Mouse (Mus musculus): ENCODE measurements around the gene Fxyd5. TPM values are rescaled to one million over a fixed set of nuclear protein-coding genes. Genes with fewer than 3 reads are reported as not detected.

Gene Fxyd5
- 10 to 100 TPM; 20.2 to 22.7 TPM for total RNA-seq (2021)

DNA sequence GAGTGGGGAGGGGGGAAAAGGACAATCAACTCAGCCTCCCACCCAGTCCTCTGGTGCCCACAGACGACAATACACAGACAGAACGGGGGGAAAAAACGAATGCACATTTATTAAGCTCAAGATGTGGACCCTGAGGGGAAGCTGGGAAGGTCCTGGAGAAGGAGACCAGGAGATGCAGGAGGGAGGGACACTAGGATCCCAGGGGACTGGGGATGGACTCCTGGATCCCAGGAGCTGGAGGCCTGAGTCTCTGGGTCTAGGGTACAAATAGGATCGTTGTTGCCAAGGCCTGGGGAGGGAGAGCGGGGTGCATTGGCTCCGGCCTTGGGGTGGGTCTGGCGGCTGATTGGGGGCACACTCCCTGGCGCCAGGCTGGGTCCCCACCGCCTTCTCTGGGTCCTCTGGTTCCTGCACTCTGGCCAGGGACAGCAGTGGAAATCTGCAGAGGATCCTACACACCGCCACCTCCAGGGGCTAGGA is at the start of gene Fxyd5:
TSS of gene Fxyd5 (minus strand) at position 51 of the 480 bp plus-strand sequence.
- no peak for DNase-seq (ENCODE audit: extremely low spot score in 1 of 2, low spot score in 1 of 2)

DNA sequence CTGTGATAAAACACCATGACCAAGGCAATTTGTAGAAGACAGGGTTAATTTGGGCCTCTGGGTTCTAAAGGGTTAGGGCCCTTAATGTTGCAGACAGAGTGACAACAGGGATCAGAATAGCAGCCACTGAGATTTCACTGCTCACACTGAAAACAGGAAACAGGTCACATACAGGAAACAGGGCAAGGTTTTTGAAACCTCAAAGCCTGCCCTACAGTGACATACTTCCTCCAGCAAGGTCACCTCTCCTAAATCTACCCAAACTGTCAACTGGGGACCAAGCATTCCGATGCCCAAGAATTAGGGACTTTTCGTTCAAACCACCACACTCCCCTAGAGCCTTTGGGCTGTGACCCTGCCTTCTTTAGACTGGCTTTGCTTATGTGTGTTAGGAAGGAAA is 47.4 kb upstream of the Fxyd5 start:
- DNase-seq (ENCODE audit: extremely low spot score in 1 of 2, low spot score in 1 of 2) = no peak

- DNase-seq (ENCODE audit: extremely low spot score in 1 of 2, low spot score in 1 of 2) = no peak
Measured at GRCm38 (mm10) chr7:31088206-31088605, 45.9 kb upstream of the Fxyd5 start.

GRCm38 (mm10) chr7:31087262-31087661 is 45.0 kb upstream of the Fxyd5 start:
- DNase-seq (ENCODE audit: extremely low spot score in 1 of 2, low spot score in 1 of 2) = no peak

GRCm38 (mm10) chr7:31086175-31086755 is 44.0 kb upstream of the Fxyd5 start:
- DNase-seq (ENCODE audit: extremely low spot score in 1 of 2, low spot score in 1 of 2) = no peak

GRCm38 (mm10) chr7:31085171-31085570 is 42.9 kb upstream of the Fxyd5 start:
- DNase-seq (ENCODE audit: extremely low spot score in 1 of 2, low spot score in 1 of 2) = no peak

DNA sequence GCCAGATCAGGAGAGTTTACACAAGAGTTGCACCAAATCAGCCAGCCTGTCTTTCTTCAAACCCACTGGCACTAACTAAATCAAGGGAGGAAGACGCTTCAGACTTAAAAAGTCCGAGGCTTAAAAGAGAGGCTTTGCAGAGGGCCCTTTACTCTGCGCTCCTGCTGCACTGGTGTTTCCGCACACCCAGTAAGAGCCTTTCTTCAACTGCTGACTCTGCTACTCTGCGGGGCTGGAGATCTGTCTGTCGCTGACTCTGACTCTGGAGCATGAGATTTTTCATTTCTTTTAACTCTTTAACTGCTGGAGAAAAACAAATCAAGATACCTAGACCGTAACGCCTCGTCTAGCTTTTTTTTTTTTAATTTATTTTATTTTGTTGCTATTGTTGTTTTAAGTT is 41.9 kb upstream of the Fxyd5 start:
- no peak for DNase-seq (ENCODE audit: extremely low spot score in 1 of 2, low spot score in 1 of 2)

- no peak for DNase-seq (ENCODE audit: extremely low spot score in 1 of 2, low spot score in 1 of 2)
Measured at GRCm38 (mm10) chr7:31082831-31083588, 40.7 kb upstream of the Fxyd5 start.

DNA sequence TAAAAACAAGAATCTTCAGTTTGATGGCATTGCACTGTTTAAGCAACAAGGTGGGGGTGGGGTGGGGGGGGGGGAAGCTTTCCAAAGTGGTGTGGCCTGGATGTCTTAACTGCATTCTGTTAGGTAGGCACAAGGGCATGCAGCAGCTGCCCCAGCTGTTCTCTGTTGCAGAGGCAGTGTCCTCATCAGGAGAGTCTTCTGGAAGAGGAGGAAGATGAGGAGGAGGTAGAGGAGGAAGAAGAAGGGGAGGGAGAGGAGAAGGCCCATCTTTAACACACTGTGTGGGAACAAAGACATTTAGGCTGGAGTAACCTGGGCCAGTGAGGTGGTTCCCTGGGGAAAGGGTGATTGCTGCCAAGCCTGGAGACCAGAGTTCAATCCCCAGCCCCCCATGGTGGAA is 39.8 kb upstream of the Fxyd5 start:
- DNase-seq (ENCODE audit: extremely low spot score in 1 of 2, low spot score in 1 of 2) = no peak

GRCm38 (mm10) chr7:31081106-31081505 is 38.8 kb upstream of the Fxyd5 start:
- DNase-seq (ENCODE audit: extremely low spot score in 1 of 2, low spot score in 1 of 2) = no peak

- no peak for DNase-seq (ENCODE audit: extremely low spot score in 1 of 2, low spot score in 1 of 2)
Measured at GRCm38 (mm10) chr7:31080611-31081010, 38.3 kb upstream of the Fxyd5 start.

DNA sequence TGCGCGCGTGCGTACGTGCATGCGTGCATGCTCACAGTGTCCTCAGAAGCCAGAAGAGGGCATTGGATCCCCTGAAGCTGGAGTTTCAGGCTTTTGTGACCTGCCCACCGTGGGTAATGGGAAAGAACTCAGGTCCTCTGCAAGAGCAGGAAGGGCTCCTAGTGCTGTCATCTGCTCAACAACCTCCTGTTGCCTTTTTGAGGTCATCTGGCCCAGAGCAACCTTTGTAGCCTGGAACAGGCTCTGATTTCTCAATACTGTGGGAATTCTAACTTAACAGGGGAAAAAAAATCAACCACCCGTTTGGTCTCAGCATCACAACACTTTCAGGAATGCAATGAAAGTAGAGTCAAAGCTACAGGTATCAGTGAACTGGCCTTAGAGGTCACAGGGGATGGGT is 37.4 kb upstream of the Fxyd5 start:
- no peak for DNase-seq (ENCODE audit: extremely low spot score in 1 of 2, low spot score in 1 of 2)

GRCm38 (mm10) chr7:31077885-31078445 is 35.7 kb upstream of the Fxyd5 start:
- peak in 1 of 2 experiments; percentile 42 for DNase-seq (ENCODE audit: extremely low spot score in 1 of 2, low spot score in 1 of 2)

- DNase-seq (ENCODE audit: extremely low spot score in 1 of 2, low spot score in 1 of 2) = no peak
Measured at GRCm38 (mm10) chr7:31077470-31077869, 35.2 kb upstream of the Fxyd5 start.

DNA sequence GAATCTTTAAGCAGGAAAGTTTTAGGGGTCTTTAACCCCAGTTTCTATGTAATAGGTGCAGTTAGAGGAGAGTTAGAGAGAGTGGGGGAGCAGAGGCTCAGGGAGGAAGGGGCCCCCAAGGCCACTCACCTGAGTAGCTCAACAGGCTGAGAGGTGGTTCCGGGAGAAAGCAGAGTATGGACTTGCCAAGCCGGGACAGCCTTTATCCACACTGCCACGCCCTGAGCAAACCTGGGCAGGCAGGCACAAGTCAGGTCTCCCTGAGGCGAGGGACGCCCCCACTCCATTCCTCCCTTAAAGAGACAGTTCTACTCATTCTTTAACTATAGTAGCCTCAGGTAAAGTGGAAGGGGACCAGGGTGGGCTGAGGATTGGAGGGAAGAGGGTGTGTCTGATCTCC is 34.2 kb upstream of the Fxyd5 start, which contains the start of gene Fxyd3:
TSS of gene Fxyd3 (minus strand) at position 213 of the 400 bp plus-strand sequence.
- no peak for DNase-seq (ENCODE audit: extremely low spot score in 1 of 2, low spot score in 1 of 2)

- DNase-seq (ENCODE audit: extremely low spot score in 1 of 2, low spot score in 1 of 2) = no peak
Measured at GRCm38 (mm10) chr7:31074713-31075069, 32.4 kb upstream of the Fxyd5 start.

- DNase-seq (ENCODE audit: extremely low spot score in 1 of 2, low spot score in 1 of 2) = no peak
Measured at GRCm38 (mm10) chr7:31074061-31074712, 31.9 kb upstream of the Fxyd5 start.

DNA sequence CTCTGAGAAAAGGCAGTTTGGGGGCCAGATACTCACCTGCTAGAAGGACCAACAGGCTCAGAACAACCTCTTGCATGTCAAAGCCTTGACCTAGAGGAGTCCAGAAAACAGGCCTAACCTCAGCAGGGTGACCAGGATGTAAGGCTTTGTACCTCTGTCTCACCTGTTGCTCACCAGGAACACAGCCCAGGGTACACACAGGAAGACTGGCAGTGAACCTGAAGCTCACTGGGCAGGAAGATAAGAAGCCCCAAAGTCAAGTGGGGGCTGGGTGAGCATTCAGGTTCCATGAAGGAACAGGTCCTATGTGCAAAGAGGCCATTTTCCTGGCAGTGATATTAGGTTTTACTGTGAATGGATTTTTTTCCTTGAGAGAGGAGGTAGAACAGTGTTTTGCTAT is 31.3 kb upstream of the Fxyd5 start:
- DNase-seq (ENCODE audit: extremely low spot score in 1 of 2, low spot score in 1 of 2) = no peak

GRCm38 (mm10) chr7:31072326-31072725 is 30.0 kb upstream of the Fxyd5 start:
- no peak for DNase-seq (ENCODE audit: extremely low spot score in 1 of 2, low spot score in 1 of 2)

DNA sequence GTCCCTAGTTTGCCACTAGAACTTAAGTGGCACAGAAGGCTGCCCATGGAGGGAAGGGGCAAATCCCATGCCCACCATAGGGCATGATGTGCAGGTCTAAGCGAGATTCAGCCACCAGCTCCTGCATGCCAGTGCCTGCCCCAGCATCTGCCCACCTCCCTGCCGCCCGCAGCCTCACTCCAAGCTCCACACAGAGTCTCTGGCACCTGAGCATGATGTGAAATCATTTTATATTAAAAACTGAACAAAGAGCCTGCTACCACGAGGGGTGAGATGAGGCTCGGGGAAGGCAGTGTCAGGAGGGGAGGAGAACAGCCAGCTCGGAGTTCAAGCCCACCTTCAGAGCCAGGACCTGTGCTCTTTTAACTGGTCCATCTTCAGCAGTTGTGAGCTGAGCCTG is 28.0 kb upstream of the Fxyd5 start:
- DNase-seq (ENCODE audit: extremely low spot score in 1 of 2, low spot score in 1 of 2) = no peak

DNA sequence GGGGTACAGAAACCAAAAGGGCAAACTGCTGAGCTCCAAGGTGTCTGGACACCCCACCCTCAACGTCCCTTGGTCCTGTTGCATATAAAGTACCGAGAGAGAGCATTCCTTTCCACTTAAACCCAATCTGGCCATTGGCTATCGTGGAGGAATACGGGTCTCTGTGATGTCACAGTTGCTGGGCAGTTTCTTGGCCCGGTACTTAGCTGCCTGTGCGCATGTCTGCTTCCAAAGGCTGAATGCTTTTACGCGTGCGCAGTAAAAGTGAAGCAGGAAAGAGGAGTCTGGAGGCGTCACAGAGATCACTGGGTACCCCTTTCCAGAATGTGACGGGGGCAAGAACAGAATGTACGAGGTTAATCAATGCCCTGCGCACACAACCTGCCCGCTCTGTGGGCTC is 27.2 kb upstream of the Fxyd5 start:
- no peak for DNase-seq (ENCODE audit: extremely low spot score in 1 of 2, low spot score in 1 of 2)

Data from layer of hippocampus, postnatal 25 days (tissue).